Mouse (Mus musculus) midbrain, embryonic 16.5 days (tissue): ENCODE results near the gene Mymx. TPM values are rescaled to one million over a fixed set of nuclear protein-coding genes. Genes with fewer than 3 reads are reported as not detected.

ENCODE experiments used
- ATAC-seq: fragments of 200-750 bp; cut with Nextera tagmentation; 2 replicates; pipeline ENCODE4 v1.8.0; 2017; ENCODE audit warnings: moderate TSS enrichment
- H3K27ac ChIP-seq: fragments of 300-500 bp; sonication (generic); 2 replicates; pipeline ENCODE4 v1.5.1; 2014; ENCODE audit warnings: mild to moderate bottlenecking, low read length, mixed read lengths
- H3K27me3 ChIP-seq: fragments of 300-500 bp; sonication (generic); 2 replicates; pipeline ENCODE4 v1.6.1; 2014; ENCODE audit warnings: low read depth, low read length, mixed read lengths; ENCODE audit not compliant: control insufficient read depth, insufficient read depth
- H3K36me3 ChIP-seq: fragments of 300-500 bp; sonication (generic); 2 replicates; pipeline ENCODE4 v1.6.1; 2014; ENCODE audit warnings: mild to moderate bottlenecking, low read length, moderate library complexity, mixed read lengths; ENCODE audit not compliant: control insufficient read depth, insufficient read depth
- H3K4me1 ChIP-seq: fragments of 300-500 bp; sonication (generic); 2 replicates; pipeline ENCODE4 v1.6.1; 2014; ENCODE audit warnings: mild to moderate bottlenecking, low read length, mixed read lengths; ENCODE audit not compliant: control insufficient read depth, insufficient read depth
- H3K4me2 ChIP-seq: fragments of 300-500 bp; sonication (generic); 2 replicates; pipeline ENCODE4 v1.6.1; 2014; ENCODE audit warnings: mild to moderate bottlenecking, low read length, mixed read lengths
- H3K4me3 ChIP-seq: fragments of 300-500 bp; sonication (generic); 2 replicates; pipeline ENCODE4 v1.5.1; 2014; ENCODE audit warnings: low read depth, mild to moderate bottlenecking, low read length, moderate library complexity, mixed read lengths
- H3K9ac ChIP-seq: fragments of 300-500 bp; sonication (generic); 2 replicates; pipeline ENCODE4 v1.6.1; 2014; ENCODE audit warnings: low read depth, low read length, mixed read lengths
- H3K9me3 ChIP-seq: fragments of 300-500 bp; sonication (generic); replicated peaks from 2 replicates; pipeline ENCODE4 v1.6.1; 2014; ENCODE audit warnings: mild to moderate bottlenecking, low read length, mixed read lengths; ENCODE audit not compliant: control insufficient read depth, poor library complexity, severe bottlenecking
- WGBS: fragments of 180-500 bp; shearing (Covaris S2); extraction: QIAGEN DNeasy Blood & Tissue Kit; methylation state at CpG from one replicate; pipeline ENCODE4 v1.1.7; 2014; 5-methylcytosine and 5-hydroxymethylcytosine counted together
- polyA plus RNA-seq: library from polyadenylated mRNA; unstranded; fragments of >200 nt; fragmentation: Nextera tagmentation; extraction: Ambion mirVana; gene quantifications from 2 replicates; pipeline ENCODE4 v1.2.1, GENCODE M21; 2015

Gene Mymx
- polyA plus RNA-seq, 1 experiment from 2014 or later = not detected

DNA sequence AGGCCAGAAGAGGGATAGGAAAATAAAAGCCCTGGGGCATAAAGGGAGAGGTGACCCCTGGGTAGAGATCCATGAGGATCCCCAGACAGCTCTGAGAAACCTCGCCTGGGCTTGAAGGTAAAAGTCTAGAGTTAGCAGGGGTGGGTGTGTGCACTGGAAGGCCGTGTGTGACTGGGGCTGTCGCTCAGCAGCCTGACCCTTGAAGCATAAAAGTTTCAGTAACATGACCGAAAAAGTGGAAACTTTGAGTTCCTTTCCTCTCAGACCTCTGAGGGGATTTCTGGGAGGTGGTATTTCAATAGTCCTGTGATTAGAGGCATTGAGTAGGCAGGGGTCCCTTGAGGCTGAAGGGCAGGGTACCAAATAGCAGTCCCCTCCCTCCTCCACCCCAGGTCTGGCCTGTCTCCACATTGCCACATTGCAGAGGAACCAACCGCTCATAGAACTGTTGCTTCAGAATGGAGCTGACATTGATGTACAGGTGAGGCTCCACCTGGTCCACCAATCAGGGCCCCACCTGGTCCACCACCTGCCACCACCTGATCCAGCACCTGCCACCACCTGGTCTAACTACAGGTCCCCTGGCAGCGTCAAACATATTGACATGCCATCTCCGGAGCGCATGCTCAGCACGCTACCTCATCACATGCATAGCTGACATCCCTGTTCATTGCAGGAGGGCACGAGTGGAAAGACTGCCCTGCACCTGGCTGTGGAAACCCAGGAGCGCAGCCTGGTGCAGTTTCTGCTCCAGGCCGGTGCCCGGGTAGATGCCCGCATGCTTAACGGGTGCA is 42.0 kb downstream of the Mymx start:
- Histone ChIP-seq H3K27ac (no peak overlapping the region), H3K4me1 (peaks cover 14% of the 10 kb centered on the region), H3K36me3 (no peaks in the 10 kb centered on the region), H3K4me3 (no peak overlapping the region), H3K9me3 (no peaks in the 10 kb centered on the region), H3K9ac (no peak overlapping the region), H3K4me2 (no peak overlapping the region), H3K27me3 (no peaks in the 10 kb centered on the region; the same call in 1 of the 2 replicates)
- WGBS = 88% methylated on average over 15 of the region's 15 CpGs
- no peak for ATAC-seq

- H3K27me3 ChIP-seq = no peaks in the 10 kb centered on the region; the same call in 1 of the 2 replicates
- WGBS = 71% methylated on average over 16 of the region's 16 CpGs
- ATAC-seq = no peak
Observed at GRCm38 (mm10) chr17:45557998-45558862, 43.7 kb downstream of the Mymx start.

DNA sequence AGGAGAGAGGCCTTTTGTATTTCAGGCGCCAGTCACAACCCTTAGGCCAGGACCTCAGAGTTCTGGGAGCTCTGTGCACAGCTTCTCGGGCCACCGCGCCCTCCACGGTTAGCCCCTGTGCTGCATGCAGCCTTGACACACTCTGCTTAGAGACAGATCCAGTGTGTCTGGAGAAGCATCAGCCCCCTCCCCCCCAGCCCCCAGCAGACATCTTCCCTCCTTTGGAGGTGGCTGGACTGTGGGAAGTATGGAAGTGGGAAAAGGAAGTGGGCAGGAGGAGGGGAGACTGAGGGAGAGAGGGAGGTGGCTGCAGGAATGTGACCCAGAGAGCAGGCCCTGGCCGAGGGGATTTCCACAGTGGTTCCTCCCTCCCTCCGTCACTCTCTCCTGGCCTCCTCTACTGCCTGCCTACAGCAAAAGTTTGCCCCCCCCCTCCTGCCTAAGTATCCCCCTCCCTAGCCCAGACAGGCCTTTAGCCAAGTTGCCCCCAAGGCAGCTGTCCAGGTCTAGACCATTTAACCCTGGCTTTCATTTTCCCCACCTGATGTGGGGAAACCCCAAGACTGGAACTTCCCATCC is 44.6 kb downstream of the Mymx start:
- no peak overlapping the region for H3K27ac ChIP-seq
- no peaks in the 10 kb centered on the region for H3K9me3 ChIP-seq
- no peak overlapping the region for H3K4me3 ChIP-seq
- H3K36me3 ChIP-seq = no peaks in the 10 kb centered on the region
- H3K9ac ChIP-seq = no peak overlapping the region
- no peak overlapping the region for H3K4me2 ChIP-seq
- no peaks in the 10 kb centered on the region; the same call in 1 of the 2 replicates for H3K27me3 ChIP-seq
- 67% methylated on average over 5 of the region's 7 CpGs for WGBS
- H3K4me1 ChIP-seq = peaks cover 10% of the 10 kb centered on the region
- ATAC-seq = no peak

More at GRCm38 (mm10) chr17:45557998-45558862, 43.7 kb downstream of the Mymx start:
- Histone ChIP-seq H3K4me2 (no peak overlapping the region), H3K36me3 (no peaks in the 10 kb centered on the region), H3K4me3 (no peak overlapping the region), H3K9me3 (no peaks in the 10 kb centered on the region), H3K27ac (no peak overlapping the region), H3K4me1 (peaks cover 10% of the 10 kb centered on the region), H3K9ac (peak overlapping the region; percentile 46)

GRCm38 (mm10) chr17:45556514-45557245 is 45.2 kb downstream of the Mymx start:
- peak overlapping the region; percentile 66 for H3K4me3 ChIP-seq
- H3K4me1 ChIP-seq = peaks cover 14% of the 10 kb centered on the region
- ATAC-seq = no peak
- H3K9me3 ChIP-seq = no peaks in the 10 kb centered on the region
- no peaks in the 10 kb centered on the region for H3K36me3 ChIP-seq
- 72% methylated on average over 3 of the region's 3 CpGs for WGBS
- H3K9ac ChIP-seq = peak overlapping the region; percentile 64
- no peaks in the 10 kb centered on the region; the same call in 1 of the 2 replicates for H3K27me3 ChIP-seq
- no peak overlapping the region for H3K27ac ChIP-seq
- H3K4me2 ChIP-seq = peak overlapping the region; percentile 99

- WGBS = 2% methylated on average over 14 of the region's 14 CpGs
- no peak overlapping the region for H3K27ac ChIP-seq
Observed at GRCm38 (mm10) chr17:45556107-45556489, 45.8 kb downstream of the Mymx start.

GRCm38 (mm10) chr17:45555452-45556106 is 46.3 kb downstream of the Mymx start, which contains the start of gene Nfkbie:
TSS of gene Nfkbie (plus strand) at chr17:45555703.
- no peaks in the 10 kb centered on the region for H3K36me3 ChIP-seq
- H3K27me3 ChIP-seq = no peaks in the 10 kb centered on the region; the same call in 1 of the 2 replicates
- peak within 1 kb of the TSS; percentile 64 for H3K9ac ChIP-seq
- H3K27ac ChIP-seq = 0 out of 2 replicates have a peak within 1 kb of the TSS, but pooled peaks have one; percentile 11
- peak; percentile 57 for ATAC-seq
- WGBS = 0% methylated on average over 45 of the region's 45 CpGs
- peak within 1 kb of the TSS; percentile 99 for H3K4me2 ChIP-seq
- H3K4me3 ChIP-seq = peak within 1 kb of the TSS; percentile 66
- no peaks in the 10 kb centered on the region for H3K9me3 ChIP-seq
- peaks cover 14% of the 10 kb centered on the region for H3K4me1 ChIP-seq

More at GRCm38 (mm10) chr17:45556107-45556489, 45.8 kb downstream of the Mymx start:
- H3K4me1 ChIP-seq = peaks cover 14% of the 10 kb centered on the region
- no peaks in the 10 kb centered on the region for H3K9me3 ChIP-seq
- H3K4me3 ChIP-seq = peak overlapping the region; percentile 66
- H3K27me3 ChIP-seq = no peaks in the 10 kb centered on the region; the same call in 1 of the 2 replicates
- H3K36me3 ChIP-seq = no peaks in the 10 kb centered on the region
- H3K9ac ChIP-seq = peak overlapping the region; percentile 64
- peak overlapping the region; percentile 99 for H3K4me2 ChIP-seq
- ATAC-seq = no peak; the same call in 1 of the 2 replicates

- no peak overlapping the region for H3K27ac ChIP-seq
- 0 out of 2 replicates have a peak overlapping the region, but pooled peaks have one; percentile 10 for H3K9ac ChIP-seq
- H3K9me3 ChIP-seq = no peaks in the 10 kb centered on the region
- peaks cover 20% of the 10 kb centered on the region for H3K4me1 ChIP-seq
- H3K36me3 ChIP-seq = no peaks in the 10 kb centered on the region
- H3K4me2 ChIP-seq = no peak overlapping the region
- no peak for ATAC-seq
- H3K4me3 ChIP-seq = no peak overlapping the region
- H3K27me3 ChIP-seq = no peaks in the 10 kb centered on the region; the same call in 1 of the 2 replicates
- 33% methylated on average over 1 of the region's 1 CpGs for WGBS
Observed at GRCm38 (mm10) chr17:45554420-45554819, 47.5 kb downstream of the Mymx start.

- Histone ChIP-seq H3K9ac (no peak overlapping the region), H3K4me1 (peaks cover 24% of the 10 kb centered on the region), H3K27ac (no peak overlapping the region), H3K4me3 (no peak overlapping the region), H3K9me3 (no peaks in the 10 kb centered on the region), H3K27me3 (no peaks in the 10 kb centered on the region; the same call in 1 of the 2 replicates), H3K36me3 (no peaks in the 10 kb centered on the region), H3K4me2 (no peak overlapping the region)
- no peak for ATAC-seq
- 86% methylated on average over 3 of the region's 3 CpGs for WGBS
Observed at GRCm38 (mm10) chr17:45553065-45553464, 48.8 kb downstream of the Mymx start.
